Mouse (Mus musculus): Measurements from ENCODE around the gene Ndufs7. TPM values are rescaled to one million over a fixed set of nuclear protein-coding genes. Genes with fewer than 3 reads are reported as not detected.

Gene Ndufs7
- total RNA-seq, 2 experiments from 2014 or later, result 142 to 161 TPM

GRCm38 (mm10) chr10:80259463-80259805, 10.5 kb downstream of the Ndufs7 start:
- intact Hi-C loops (cut with DNase I), result no loop called here
- no peak for DNase-seq (ENCODE audit: extremely low spot score in 1 of 2, low spot score in 2 of 2)

- DNase-seq (ENCODE audit: extremely low spot score in 1 of 2, low spot score in 2 of 2), result peak; percentile 59 to 86
- intact Hi-C loops (cut with DNase I), result no loop called here
Observed at GRCm38 (mm10) chr10:80259861-80260641, 11.1 kb downstream of the Ndufs7 start.

- intact Hi-C loops (cut with DNase I), result no loop called here
- peak; percentile 90 to 96 for DNase-seq (ENCODE audit: extremely low spot score in 1 of 2, low spot score in 2 of 2)
Observed at GRCm38 (mm10) chr10:80260642-80261584, 12.0 kb downstream of the Ndufs7 start, which contains the start of the genes Gamt and Dazap1. Gamt (minus strand) TSS chr10:80261012. Dazap1 (plus strand) TSS chr10:80261486.

- intact Hi-C loops (cut with DNase I), result no loop called here
Observed at GRCm38 (mm10) chr10:80261585-80261968, 12.7 kb downstream of the Ndufs7 start.

GRCm38 (mm10) chr10:80262169-80262568, 13.2 kb downstream of the Ndufs7 start:
- intact Hi-C loops (cut with DNase I), result no loop called here
- DNase-seq (ENCODE audit: extremely low spot score in 1 of 2, low spot score in 2 of 2), result no peak

More at GRCm38 (mm10) chr10:80261585-80261968, 12.7 kb downstream of the Ndufs7 start:
- peak; percentile 83 to 99 for DNase-seq (ENCODE audit: extremely low spot score in 1 of 2, low spot score in 2 of 2)

- no peak for DNase-seq (ENCODE audit: extremely low spot score in 1 of 2, low spot score in 2 of 2)
- intact Hi-C loops (cut with DNase I), result no loop called here
Observed at GRCm38 (mm10) chr10:80262776-80263365, 13.9 kb downstream of the Ndufs7 start.

GRCm38 (mm10) chr10:80264341-80265148, 15.6 kb downstream of the Ndufs7 start:
- DNase-seq (ENCODE audit: extremely low spot score in 1 of 2, low spot score in 2 of 2), result peak; percentile 99 to 100
- intact Hi-C loops (cut with DNase I), result no loop called here

GRCm38 (mm10) chr10:80265149-80265486, 16.2 kb downstream of the Ndufs7 start:
- DNase-seq (ENCODE audit: extremely low spot score in 1 of 2, low spot score in 2 of 2), result no peak
- intact Hi-C loops (cut with DNase I), result no loop called here

GRCm38 (mm10) chr10:80270099-80270498, 21.2 kb downstream of the Ndufs7 start:
- intact Hi-C loops (cut with DNase I), result no loop called here

GRCm38 (mm10) chr10:80270734-80271181, 21.8 kb downstream of the Ndufs7 start:
- DNase-seq (ENCODE audit: extremely low spot score in 1 of 2, low spot score in 2 of 2), result no peak
- intact Hi-C loops (cut with DNase I), result no loop called here

More at GRCm38 (mm10) chr10:80270099-80270498, 21.2 kb downstream of the Ndufs7 start:
- DNase-seq (ENCODE audit: extremely low spot score in 1 of 2, low spot score in 2 of 2), result no peak

- intact Hi-C loops (cut with DNase I), result no loop called here
- DNase-seq (ENCODE audit: extremely low spot score in 1 of 2, low spot score in 2 of 2), result no peak
Observed at GRCm38 (mm10) chr10:80271186-80271843, 22.4 kb downstream of the Ndufs7 start.

GRCm38 (mm10) chr10:80271870-80272585, 23.1 kb downstream of the Ndufs7 start:
- intact Hi-C loops (cut with DNase I), result no loop called here
- no peak for DNase-seq (ENCODE audit: extremely low spot score in 1 of 2, low spot score in 2 of 2)

- intact Hi-C loops (cut with DNase I), result no loop called here
- no peak for DNase-seq (ENCODE audit: extremely low spot score in 1 of 2, low spot score in 2 of 2)
Observed at GRCm38 (mm10) chr10:80273847-80274246, 24.9 kb downstream of the Ndufs7 start.

GRCm38 (mm10) chr10:80276238-80276637, 27.3 kb downstream of the Ndufs7 start:
- intact Hi-C loops (cut with DNase I), result no loop called here
- no peak for DNase-seq (ENCODE audit: extremely low spot score in 1 of 2, low spot score in 2 of 2)

GRCm38 (mm10) chr10:80278390-80278789, 29.5 kb downstream of the Ndufs7 start:
- intact Hi-C loops (cut with DNase I), result no loop called here
- DNase-seq (ENCODE audit: extremely low spot score in 1 of 2, low spot score in 2 of 2), result no peak

- intact Hi-C loops (cut with DNase I), result no loop called here
- DNase-seq (ENCODE audit: extremely low spot score in 1 of 2, low spot score in 2 of 2), result no peak
Observed at GRCm38 (mm10) chr10:80279273-80279672, 30.4 kb downstream of the Ndufs7 start.

- no peak for DNase-seq (ENCODE audit: extremely low spot score in 1 of 2, low spot score in 2 of 2)
- intact Hi-C loops (cut with DNase I), result no loop called here
Observed at GRCm38 (mm10) chr10:80281304-80281703, 32.4 kb downstream of the Ndufs7 start.
